Mouse (Mus musculus): ENCODE data around the gene Nat8f3. TPM values are rescaled to one million over a fixed set of nuclear protein-coding genes. Genes with fewer than 3 reads are reported as not detected.
"Not testable (repeated sequence)": the region's sequence is repeated elsewhere in the genome, so short reads cannot be mapped to it uniquely, and the experiment has no call there.

Gene Nat8f3
- polyA plus RNA-seq (2015; fragmentation: Nextera tagmentation; extraction: Ambion mirVana): not detected in 2 replicates

GRCm38 (mm10) chr6:85765532-85765931, at the start of gene Nat8f3:
Gene Nat8f3, minus strand, starts transcription at chr6:85765754.
- WGBS: 59% methylated on average over 13 of the region's 13 CpGs
- not testable (repeated sequence) for H3K27ac ChIP-seq (ENCODE audit: low read length); ATAC-seq; H3K9me3 ChIP-seq (ENCODE audit: low read length); H3K4me2 ChIP-seq (replicated peaks; ENCODE audit: low read depth, low read length); H3K4me3 ChIP-seq (ENCODE audit: low read depth, low read length); H3K27me3 ChIP-seq (replicated peaks; ENCODE audit: insufficient read depth, low read length); H3K4me1 ChIP-seq (ENCODE audit: insufficient read depth, low read depth, low read length); H3K9ac ChIP-seq (replicated peaks; ENCODE audit: low read depth); H3K36me3 ChIP-seq (ENCODE audit: insufficient read depth, low read length)
- peak; percentile 27 for TF ChIP-seq CTCF (IDR thresholded peaks at IDR 0.05)
- peak; percentile 7 for DNase-seq (ENCODE audit: low spot score)

- Histone ChIP-seq H3K4me2 (replicated peaks; ENCODE audit: low read depth, low read length) (no peak overlapping the region), H3K27me3 (replicated peaks; ENCODE audit: insufficient read depth, low read length) (no peaks in the 10 kb centered on the region), H3K4me1 (ENCODE audit: insufficient read depth, low read depth, low read length) (no peaks in the 10 kb centered on the region), H3K9ac (replicated peaks; ENCODE audit: low read depth) (no peak overlapping the region), H3K36me3 (ENCODE audit: insufficient read depth, low read length) (no peaks in the 10 kb centered on the region), H3K4me3 (ENCODE audit: low read depth, low read length) (no peak overlapping the region), H3K27ac (ENCODE audit: low read length) (no peak overlapping the region), H3K9me3 (ENCODE audit: low read length) (no peaks in the 10 kb centered on the region)
- TF ChIP-seq CTCF (IDR thresholded peaks at IDR 0.05) (no peak), EP300 (IDR thresholded peaks at IDR 0.05) (no peak)
- DNase-seq (ENCODE audit: low spot score) (no peak), ATAC-seq (no peak)
- WGBS: 80% methylated on average over 2 of the region's 2 CpGs
These were observed 47.8 kb upstream of the Nat8f3 start for GRCm38 (mm10) chr6:85813339-85813738.

GRCm38 (mm10) chr6:85810942-85811537, 45.5 kb upstream of the Nat8f3 start:
- H3K27ac ChIP-seq (ENCODE audit: low read length); H3K4me1 ChIP-seq (ENCODE audit: insufficient read depth, low read depth, low read length); ATAC-seq; H3K9ac ChIP-seq (replicated peaks; ENCODE audit: low read depth); H3K4me3 ChIP-seq (ENCODE audit: low read depth, low read length); H3K27me3 ChIP-seq (replicated peaks; ENCODE audit: insufficient read depth, low read length); H3K4me2 ChIP-seq (replicated peaks; ENCODE audit: low read depth, low read length); H3K9me3 ChIP-seq (ENCODE audit: low read length); DNase-seq (ENCODE audit: low spot score); H3K36me3 ChIP-seq (ENCODE audit: insufficient read depth, low read length): not testable (repeated sequence)
- WGBS: 57% methylated on average over 2 of the region's 3 CpGs

- not testable (repeated sequence) for H3K4me2 ChIP-seq (replicated peaks; ENCODE audit: low read depth, low read length); H3K36me3 ChIP-seq (ENCODE audit: insufficient read depth, low read length); H3K4me3 ChIP-seq (ENCODE audit: low read depth, low read length); H3K9me3 ChIP-seq (ENCODE audit: low read length); H3K4me1 ChIP-seq (ENCODE audit: insufficient read depth, low read depth, low read length); H3K9ac ChIP-seq (replicated peaks; ENCODE audit: low read depth); H3K27me3 ChIP-seq (replicated peaks; ENCODE audit: insufficient read depth, low read length); DNase-seq (ENCODE audit: low spot score); ATAC-seq; H3K27ac ChIP-seq (ENCODE audit: low read length)
- WGBS: 89% methylated on average over 2 of the region's 3 CpGs
These were observed 45.0 kb upstream of the Nat8f3 start for GRCm38 (mm10) chr6:85810514-85810913.

- not testable (repeated sequence) for H3K36me3 ChIP-seq (ENCODE audit: insufficient read depth, low read length); H3K4me1 ChIP-seq (ENCODE audit: insufficient read depth, low read depth, low read length); H3K27ac ChIP-seq (ENCODE audit: low read length); H3K27me3 ChIP-seq (replicated peaks; ENCODE audit: insufficient read depth, low read length); H3K9ac ChIP-seq (replicated peaks; ENCODE audit: low read depth); DNase-seq (ENCODE audit: low spot score); H3K9me3 ChIP-seq (ENCODE audit: low read length); H3K4me3 ChIP-seq (ENCODE audit: low read depth, low read length); ATAC-seq; H3K4me2 ChIP-seq (replicated peaks; ENCODE audit: low read depth, low read length)
- 59% methylated on average over 2 of the region's 3 CpGs for WGBS
These were observed 44.2 kb upstream of the Nat8f3 start for GRCm38 (mm10) chr6:85809784-85810183.

GRCm38 (mm10) chr6:85803180-85803579, 37.6 kb upstream of the Nat8f3 start:
- peak; percentile 32; the same call in 1 of the 2 replicates for ATAC-seq
- WGBS: 44% methylated on average over 5 of the region's 5 CpGs
- not testable (repeated sequence) for H3K4me2 ChIP-seq (replicated peaks; ENCODE audit: low read depth, low read length); H3K4me1 ChIP-seq (ENCODE audit: insufficient read depth, low read depth, low read length); DNase-seq (ENCODE audit: low spot score); H3K36me3 ChIP-seq (ENCODE audit: insufficient read depth, low read length); H3K9me3 ChIP-seq (ENCODE audit: low read length); H3K9ac ChIP-seq (replicated peaks; ENCODE audit: low read depth); H3K27me3 ChIP-seq (replicated peaks; ENCODE audit: insufficient read depth, low read length); H3K27ac ChIP-seq (ENCODE audit: low read length); H3K4me3 ChIP-seq (ENCODE audit: low read depth, low read length)

GRCm38 (mm10) chr6:85763127-85764070, 2.2 kb downstream of the Nat8f3 start:
- H3K9me3 ChIP-seq (ENCODE audit: low read length); ATAC-seq: not testable (repeated sequence)

GRCm38 (mm10) chr6:85762678-85763077, 2.9 kb downstream of the Nat8f3 start:
- not testable (repeated sequence) for H3K9ac ChIP-seq (replicated peaks; ENCODE audit: low read depth); H3K36me3 ChIP-seq (ENCODE audit: insufficient read depth, low read length); H3K27ac ChIP-seq (ENCODE audit: low read length); H3K4me1 ChIP-seq (ENCODE audit: insufficient read depth, low read depth, low read length); ATAC-seq; H3K4me2 ChIP-seq (replicated peaks; ENCODE audit: low read depth, low read length); H3K4me3 ChIP-seq (ENCODE audit: low read depth, low read length); H3K27me3 ChIP-seq (replicated peaks; ENCODE audit: insufficient read depth, low read length); H3K9me3 ChIP-seq (ENCODE audit: low read length); DNase-seq (ENCODE audit: low spot score)
- 86% methylated on average over 1 of the region's 2 CpGs for WGBS

More at GRCm38 (mm10) chr6:85763127-85764070, 2.2 kb downstream of the Nat8f3 start:
- H3K27ac ChIP-seq (ENCODE audit: low read length); H3K9ac ChIP-seq (replicated peaks; ENCODE audit: low read depth); H3K36me3 ChIP-seq (ENCODE audit: insufficient read depth, low read length); H3K4me3 ChIP-seq (ENCODE audit: low read depth, low read length); DNase-seq (ENCODE audit: low spot score); H3K4me2 ChIP-seq (replicated peaks; ENCODE audit: low read depth, low read length); H3K4me1 ChIP-seq (ENCODE audit: insufficient read depth, low read depth, low read length); H3K27me3 ChIP-seq (replicated peaks; ENCODE audit: insufficient read depth, low read length): not testable (repeated sequence)
- WGBS: 73% methylated on average over 5 of the region's 6 CpGs

- not testable (repeated sequence) for H3K36me3 ChIP-seq (ENCODE audit: insufficient read depth, low read length); H3K9ac ChIP-seq (replicated peaks; ENCODE audit: low read depth); H3K4me1 ChIP-seq (ENCODE audit: insufficient read depth, low read depth, low read length); H3K27ac ChIP-seq (ENCODE audit: low read length); H3K27me3 ChIP-seq (replicated peaks; ENCODE audit: insufficient read depth, low read length); H3K4me3 ChIP-seq (ENCODE audit: low read depth, low read length); H3K4me2 ChIP-seq (replicated peaks; ENCODE audit: low read depth, low read length); DNase-seq (ENCODE audit: low spot score); H3K9me3 ChIP-seq (ENCODE audit: low read length)
- ATAC-seq: peak; percentile 87
- WGBS: 30% methylated on average over 3 of the region's 6 CpGs
These were observed 9.8 kb downstream of the Nat8f3 start for GRCm38 (mm10) chr6:85755705-85756249.
